Mouse (Mus musculus): ENCODE results near the gene Yaf2. TPM values are rescaled to one million over a fixed set of nuclear protein-coding genes. Genes with fewer than 3 reads are reported as not detected.

The Yaf2 gene
- polyA plus RNA-seq (2012; rRNA removed) = 37.1 and 40.9 TPM in 2 replicates

GRCm38 (mm10) chr15:93336925-93337761, at the start of gene Yaf2:
Gene Yaf2 (minus strand): TSS chr15:93336935.

GRCm38 (mm10) chr15:93274679-93275583, 61.8 kb downstream of the Yaf2 start, which contains the start of gene Gxylt1:
Gene Gxylt1 (minus strand): TSS chr15:93275179.

Other genes starting within 250 kb of the Yaf2 start
- 2.3 and 2.4 TPM in 2 replicates for gene Gxylt1, start 61.8 kb downstream of the Yaf2 start, polyA plus RNA-seq (2012; rRNA removed)
- 9.5 and 17.1 TPM in 2 replicates for gene Zcrb1, start 61.4 kb upstream of the Yaf2 start, polyA plus RNA-seq (2012; rRNA removed)
- 7.9 and 10.3 TPM in 2 replicates for gene Pphln1, start 61.4 kb upstream of the Yaf2 start, polyA plus RNA-seq (2012; rRNA removed)

Data from ovary, adult 2 months (tissue).